Mouse (Mus musculus): ENCODE data around the gene Pacsin3. TPM values are rescaled to one million over a fixed set of nuclear protein-coding genes. Genes with fewer than 3 reads are reported as not detected.

The Pacsin3 gene
- polyA plus RNA-seq, 1 experiment from 2014 or later: 47.4 TPM

DNA sequence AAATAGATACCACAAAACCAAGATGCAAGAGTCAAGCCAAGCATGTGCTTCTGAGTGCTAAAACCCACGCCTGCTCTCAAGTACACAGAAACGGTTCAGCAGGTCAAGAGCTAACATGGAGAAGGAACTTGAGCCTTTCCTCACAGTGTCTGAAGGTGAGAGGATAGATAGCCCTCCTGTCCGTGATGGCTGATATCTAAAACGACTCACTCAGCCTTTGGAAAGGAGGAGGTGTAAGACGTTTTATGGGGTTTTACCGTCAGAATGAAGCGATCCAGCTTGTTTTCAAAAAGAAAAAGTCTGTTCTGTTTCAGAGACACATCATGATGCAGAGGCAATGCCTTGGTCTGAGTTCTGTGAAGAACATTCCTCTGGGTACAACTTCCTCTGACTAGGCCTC, 58.4 kb downstream of the Pacsin3 start:
- Histone ChIP-seq H3K36me3 (no peaks in the 10 kb centered on the region), H3K27ac (no peak overlapping the region), H3K9me3 (no peaks in the 10 kb centered on the region), H3K9ac (no peak overlapping the region), H3K4me2 (replicated peaks) (no peak overlapping the region), H3K4me3 (no peak overlapping the region), H3K27me3 (no peaks in the 10 kb centered on the region), H3K4me1 (no peaks in the 10 kb centered on the region)
- no peak for ATAC-seq (ENCODE audit: low FRiP score, low read depth)
- 72% methylated on average over 7 of the region's 7 CpGs for WGBS

Other genes with a start within 250 kb of the Pacsin3 start
- 18.3 and 19.2 TPM in 2 replicates for gene Rapsn, start 220.3 kb upstream of the Pacsin3 start, polyA plus RNA-seq (2015; fragmentation: Nextera tagmentation; extraction: Ambion mirVana)
- 316 and 328 TPM in 2 replicates for gene Psmc3, start 201.9 kb upstream of the Pacsin3 start, polyA plus RNA-seq (2015; fragmentation: Nextera tagmentation; extraction: Ambion mirVana)
- 59.9 and 67.5 TPM in 2 replicates for gene Slc39a13, start 185.5 kb upstream of the Pacsin3 start, polyA plus RNA-seq (2015; fragmentation: Nextera tagmentation; extraction: Ambion mirVana)
- gene Spi1, start 173.6 kb upstream of the Pacsin3 start, polyA plus RNA-seq (2015; fragmentation: Nextera tagmentation; extraction: Ambion mirVana): 4.6 and 6.0 TPM in 2 replicates
- not detected in 2 replicates for gene Mybpc3, start 137.8 kb upstream of the Pacsin3 start, polyA plus RNA-seq (2015; fragmentation: Nextera tagmentation; extraction: Ambion mirVana)
- 10.8 and 11.8 TPM in 2 replicates for gene Madd, start 72.1 kb upstream of the Pacsin3 start, polyA plus RNA-seq (2015; fragmentation: Nextera tagmentation; extraction: Ambion mirVana)
- gene Nr1h3, start 53.1 kb upstream of the Pacsin3 start, polyA plus RNA-seq (2015; fragmentation: Nextera tagmentation; extraction: Ambion mirVana): 1.7 TPM in 2 replicates
- 30.2 and 34.6 TPM in 2 replicates for gene Acp2, start 53.1 kb upstream of the Pacsin3 start, polyA plus RNA-seq (2015; fragmentation: Nextera tagmentation; extraction: Ambion mirVana)
- 23.6 and 26.7 TPM in 2 replicates for gene Ddb2, start 19.0 kb upstream of the Pacsin3 start, polyA plus RNA-seq (2015; fragmentation: Nextera tagmentation; extraction: Ambion mirVana)
- gene Arfgap2, start 9.0 kb downstream of the Pacsin3 start, polyA plus RNA-seq (2015; fragmentation: Nextera tagmentation; extraction: Ambion mirVana): 89.0 and 91.6 TPM in 2 replicates
- gene 1110051M20Rik, start 188.8 kb downstream of the Pacsin3 start, polyA plus RNA-seq (2015; fragmentation: Nextera tagmentation; extraction: Ambion mirVana): 77.2 and 79.4 TPM in 2 replicates
- 8.2 and 9.0 TPM in 2 replicates for gene Lrp4, start 201.6 kb downstream of the Pacsin3 start, polyA plus RNA-seq (2015; fragmentation: Nextera tagmentation; extraction: Ambion mirVana)